Mouse (Mus musculus) heart, adult 11 months (tissue): ENCODE measurements at regions not wholly inside any gene's neighbourhood (a gene's known extent, or its start where the extent isn't known, plus 50 kb on each side); places are given as distances from the start of the nearest gene placed in this dataset.

ENCODE experiments used
- DNase-seq: peaks from one replicate; pipeline ENCODE4 v3.0.0; 2022

DNA sequence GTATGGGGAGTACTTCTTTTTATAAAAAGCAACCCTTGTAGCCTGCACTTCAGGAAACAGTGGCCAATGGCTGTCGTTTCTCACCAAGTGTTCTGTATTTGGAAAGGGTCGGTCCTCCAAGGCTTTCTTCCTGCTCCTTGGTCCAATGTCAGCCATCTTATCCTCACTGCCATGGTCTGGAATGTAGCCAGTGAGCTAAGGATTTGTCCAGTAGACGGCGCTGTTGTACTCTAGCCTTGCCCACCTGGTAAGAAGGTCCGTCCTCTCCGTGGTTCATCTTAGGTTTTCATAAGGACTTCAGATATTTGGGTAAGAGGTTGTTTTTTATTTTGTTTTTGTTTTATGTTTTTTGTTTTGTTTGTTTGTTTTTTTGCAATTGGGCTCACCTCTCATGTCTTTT lies 72.8 kb upstream of the Slc25a13 start:
- peak; percentile 95 for DNase-seq

DNA sequence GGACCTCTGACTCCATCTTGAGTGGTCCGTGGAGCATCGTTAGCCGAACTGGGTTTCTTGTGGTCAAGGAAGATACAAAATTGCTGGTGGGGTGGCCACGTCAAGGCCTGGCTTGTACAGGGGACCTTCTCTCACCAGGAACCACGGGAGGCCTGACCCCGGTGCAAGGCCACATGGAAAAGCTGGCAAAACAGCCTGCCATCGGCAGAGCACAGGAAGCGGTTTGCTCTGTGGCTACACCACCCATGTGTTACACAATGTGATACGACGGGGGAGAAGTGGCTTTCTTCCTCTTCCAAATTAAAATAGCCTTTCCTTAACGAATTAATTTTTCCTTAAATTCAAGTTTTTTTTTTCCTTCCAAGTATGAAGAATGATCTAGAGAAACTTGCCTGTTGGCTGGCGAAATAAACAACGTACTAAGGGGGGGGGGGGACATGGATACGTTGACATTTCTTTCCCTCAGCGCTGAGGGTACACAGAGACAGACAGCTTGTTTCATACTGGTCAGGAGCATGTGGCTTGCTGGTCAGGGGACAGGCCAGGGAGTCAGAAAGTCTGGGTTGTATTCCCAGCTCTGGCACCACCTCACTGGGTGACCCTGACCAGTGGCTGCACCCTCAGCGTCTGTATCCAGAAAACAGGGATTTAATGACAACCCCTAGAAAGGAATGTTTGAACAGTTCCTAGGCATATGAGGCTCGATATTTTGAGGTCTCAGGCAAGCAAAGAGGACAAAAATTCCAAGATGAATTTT lies 64.0 kb upstream of the Slc25a13 start:
- peak; percentile 96 for DNase-seq

DNA sequence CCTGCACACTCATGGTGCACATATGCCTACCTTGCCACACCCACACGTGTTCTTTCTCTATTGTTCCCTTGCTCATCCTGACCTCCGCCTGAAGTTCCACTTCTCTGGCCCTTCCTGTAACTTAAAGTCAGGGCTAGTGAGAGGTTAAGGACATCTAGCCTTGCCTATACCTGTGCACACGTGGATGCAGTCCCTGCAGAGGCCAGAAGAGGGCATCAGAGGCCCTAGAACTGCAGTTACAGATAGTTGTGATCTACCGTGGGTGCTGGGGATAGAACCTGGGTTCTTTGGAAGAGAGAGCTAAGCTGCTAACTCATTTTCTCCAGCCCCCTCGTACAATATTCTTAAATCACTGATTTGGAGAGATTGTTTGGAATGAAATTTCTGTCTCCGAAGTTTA lies 62.7 kb upstream of the Slc25a13 start:
- peak; percentile 34 for DNase-seq

DNA sequence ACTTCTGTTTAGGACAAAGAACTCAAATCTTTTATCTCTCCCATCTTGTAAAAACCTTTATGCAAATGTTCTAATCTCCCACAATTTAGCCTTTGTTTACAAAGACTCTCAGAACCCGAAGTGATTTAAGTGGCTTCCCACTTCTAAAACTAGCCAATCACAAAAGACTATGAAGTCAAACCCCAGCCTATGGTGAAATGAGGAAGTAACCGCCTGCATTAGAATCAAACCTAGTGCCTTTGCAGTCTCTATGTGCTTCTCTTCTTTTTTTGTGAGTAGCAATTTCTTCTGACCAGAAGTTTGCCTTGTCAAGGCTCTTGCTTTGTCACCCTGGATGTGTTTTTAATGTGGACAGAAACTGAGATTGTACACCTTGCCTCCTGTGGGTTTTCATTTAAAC lies 53.6 kb upstream of the Slc25a13 start:
- DNase-seq: no peak
